6 mouse cellular contexts compared by ENCODE assay signal in the genomic region with DNA sequence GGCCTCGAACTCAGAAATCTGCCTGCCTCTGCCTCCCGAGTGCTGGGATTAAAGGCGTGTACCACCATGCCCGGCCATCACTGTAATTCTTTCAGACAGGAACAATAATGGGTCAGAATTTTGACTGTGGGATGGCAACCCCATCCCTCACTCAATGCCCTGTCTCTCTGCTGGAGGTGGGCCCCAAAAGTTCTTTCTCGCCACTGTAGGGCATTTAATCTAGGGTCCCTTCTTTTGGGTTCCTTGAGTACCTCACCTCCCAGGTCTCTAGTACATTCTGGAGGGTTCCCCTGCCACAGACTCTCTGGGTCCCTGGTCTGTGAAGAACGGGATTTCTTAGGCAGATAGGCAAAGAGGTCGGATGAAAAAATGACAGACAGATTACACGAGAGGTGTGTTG. TPM values are rescaled to one million over a fixed set of nuclear protein-coding genes. Genes with fewer than 3 reads are reported as not detected.
"Had no signal": no experiment of that assay in that cellular context is flagged by ENCODE, and none has a peak within 500 bp of the region (broad histone marks: within the 10 kb centered on the region; RNA-seq: fewer than 3 reads in every experiment).

No protein-coding gene starts in this region.

RNA-seq across cellular contexts. Expression of a gene that starts 18.1 kb away (rescaled TPM):
- polyA plus RNA-seq: erythroblast, embryonic 14.5 days; forebrain, embryonic 11.5 days; forebrain, embryonic 16.5 days; forebrain, postnatal 0 days; gonadal fat pad, adult 2 months had no signal

RNA-seq across cellular contexts. Expression of a gene that starts 31.1 kb away (rescaled TPM):
- polyA plus RNA-seq: erythroblast, embryonic 14.5 days; heart, adult 2 months had no signal
